Mouse (Mus musculus): ENCODE data around the gene C1rb. TPM values are rescaled to one million over a fixed set of nuclear protein-coding genes. Genes with fewer than 3 reads are reported as not detected.
"Not testable (repeated sequence)": the region's sequence is repeated elsewhere in the genome, so short reads cannot be mapped to it uniquely, and the experiment has no call there.

Gene C1rb
- not detected in 2 replicates for polyA plus RNA-seq (2012; ENCODE audit: insufficient read depth, insufficient read length, missing spikeins)

- H3K4me3 ChIP-seq (ENCODE audit: insufficient read depth, low read length): no peak within 1 kb of the TSS
- H3K4me1 ChIP-seq (ENCODE audit: control insufficient read depth, insufficient read depth, low read length): no peaks in the 10 kb centered on the region
- H3K27ac ChIP-seq (ENCODE audit: insufficient read depth, low read depth, low read length): no peak within 1 kb of the TSS
- TF ChIP-seq CTCF (IDR thresholded peaks at IDR 0.05; ENCODE audit: low read depth, low read length): peak; percentile 65
- TF ChIP-seq POLR2A (IDR thresholded peaks at IDR 0.05; ENCODE audit: borderline replicate concordance, low read depth, low read length): no peak
Measured at GRCm38 (mm10) chr6:124570026-124570425, at the start of gene C1rb. Gene C1rb, plus strand, starts transcription at chr6:124570294.

GRCm38 (mm10) chr6:124522082-124522481 lies 48.0 kb upstream of the C1rb start:
- H3K4me3 ChIP-seq (ENCODE audit: insufficient read depth, low read length); H3K27ac ChIP-seq (ENCODE audit: insufficient read depth, low read depth, low read length); H3K4me1 ChIP-seq (ENCODE audit: control insufficient read depth, insufficient read depth, low read length): not testable (repeated sequence)

DNA sequence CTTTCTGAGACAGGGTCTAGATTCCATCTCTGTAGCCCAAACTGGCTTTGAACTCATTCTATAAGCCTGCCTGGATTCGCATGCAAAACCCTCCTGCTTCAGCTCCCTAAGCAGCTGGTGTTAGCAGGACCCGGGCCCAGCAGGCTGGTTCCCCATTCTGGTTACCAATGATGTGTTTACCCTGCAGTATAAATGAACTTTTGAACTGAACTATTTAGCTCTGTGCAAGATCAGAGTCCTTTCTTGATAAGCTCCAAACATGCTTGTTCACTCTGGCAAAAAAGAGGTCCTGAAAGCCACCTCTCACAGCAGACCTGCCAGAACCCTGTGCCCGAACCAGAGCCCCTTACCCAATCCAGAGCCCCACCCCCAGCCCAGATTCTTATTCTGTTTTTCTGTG lies 42.2 kb upstream of the C1rb start:
- Histone ChIP-seq H3K4me1 (ENCODE audit: control insufficient read depth, insufficient read depth, low read length) (0 out of 2 replicates have a peak, but pooled peaks cover 2% of the 10 kb centered on the region), H3K27ac (ENCODE audit: insufficient read depth, low read depth, low read length) (no peak overlapping the region), H3K4me3 (ENCODE audit: insufficient read depth, low read length) (no peak overlapping the region)
- TF ChIP-seq CTCF (IDR thresholded peaks at IDR 0.05; ENCODE audit: low read depth, low read length): no peak
- TF ChIP-seq POLR2A (IDR thresholded peaks at IDR 0.05; ENCODE audit: borderline replicate concordance, low read depth, low read length): no peak

GRCm38 (mm10) chr6:124531077-124531476 lies 39.0 kb upstream of the C1rb start:
- TF ChIP-seq POLR2A (IDR thresholded peaks at IDR 0.05; ENCODE audit: borderline replicate concordance, low read depth, low read length): no peak
- TF ChIP-seq CTCF (IDR thresholded peaks at IDR 0.05; ENCODE audit: low read depth, low read length): no peak
- no peak overlapping the region for H3K4me3 ChIP-seq (ENCODE audit: insufficient read depth, low read length)
- H3K27ac ChIP-seq (ENCODE audit: insufficient read depth, low read depth, low read length): no peak overlapping the region
- H3K4me1 ChIP-seq (ENCODE audit: control insufficient read depth, insufficient read depth, low read length): no peaks in the 10 kb centered on the region

DNA sequence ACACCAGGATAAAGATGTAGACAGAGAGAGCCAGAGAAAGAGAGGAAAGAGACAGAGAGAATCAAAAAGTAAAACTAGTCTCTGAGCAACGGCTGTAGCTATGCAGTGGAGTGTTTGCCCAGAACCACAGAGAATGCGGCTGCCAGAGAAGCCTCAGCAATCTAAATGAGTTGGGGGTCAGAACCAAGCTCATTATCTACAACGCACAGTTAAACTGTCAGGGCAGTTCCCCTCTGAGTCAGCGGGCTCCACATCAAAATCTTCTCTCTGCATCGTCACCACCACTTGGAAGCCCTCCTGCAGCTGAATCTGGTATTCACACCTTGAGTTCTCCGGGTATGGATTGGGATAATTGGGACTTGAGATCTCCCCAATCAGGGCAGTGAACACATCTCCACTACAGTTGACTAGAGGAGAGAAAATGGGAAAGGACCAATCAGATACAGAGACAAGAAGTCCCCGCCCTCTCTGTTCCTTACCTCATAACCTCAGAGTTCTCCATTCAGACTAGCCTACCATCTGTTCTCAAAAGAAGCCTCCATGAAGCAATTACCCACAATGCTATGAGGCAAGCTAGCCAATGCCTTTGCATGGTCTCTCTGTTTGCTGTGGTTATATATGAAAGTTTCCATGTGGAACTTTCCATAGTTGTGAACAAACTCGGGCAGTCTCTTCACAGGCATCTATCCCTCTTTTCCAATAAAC lies 33.8 kb upstream of the C1rb start:
- not testable (repeated sequence) for H3K27ac ChIP-seq (ENCODE audit: insufficient read depth, low read depth, low read length); H3K4me3 ChIP-seq (ENCODE audit: insufficient read depth, low read length); H3K4me1 ChIP-seq (ENCODE audit: control insufficient read depth, insufficient read depth, low read length)

- H3K4me1 ChIP-seq (ENCODE audit: control insufficient read depth, insufficient read depth, low read length); H3K27ac ChIP-seq (ENCODE audit: insufficient read depth, low read depth, low read length); H3K4me3 ChIP-seq (ENCODE audit: insufficient read depth, low read length): not testable (repeated sequence)
Measured at GRCm38 (mm10) chr6:124541176-124541575, 28.9 kb upstream of the C1rb start.

DNA sequence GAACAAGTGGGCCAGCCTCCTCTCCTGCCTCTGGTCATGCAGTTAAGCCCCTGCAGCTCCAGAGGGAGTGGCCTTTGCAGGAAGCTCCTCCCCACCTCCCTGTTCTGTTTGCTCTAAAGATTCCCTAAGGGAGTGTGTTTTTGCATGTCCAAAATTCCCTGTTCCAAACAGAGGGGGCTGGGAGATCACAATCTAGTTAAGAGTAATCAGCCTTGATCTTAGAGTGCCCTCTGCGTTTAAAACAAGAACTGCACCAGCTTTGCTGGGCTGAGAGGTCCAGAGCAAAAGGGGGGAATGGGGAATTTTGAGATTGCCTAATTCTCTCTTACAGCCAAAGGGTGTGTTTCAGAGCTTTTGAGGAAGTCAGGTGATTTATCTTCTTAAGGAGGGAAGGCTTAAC lies 27.8 kb upstream of the C1rb start, which contains the start of gene C1s1:
Gene C1s1 (minus strand): TSS at position 76 of the 400 bp plus-strand sequence.
- H3K4me3 ChIP-seq (ENCODE audit: insufficient read depth, low read length); H3K4me1 ChIP-seq (ENCODE audit: control insufficient read depth, insufficient read depth, low read length); H3K27ac ChIP-seq (ENCODE audit: insufficient read depth, low read depth, low read length): not testable (repeated sequence)

DNA sequence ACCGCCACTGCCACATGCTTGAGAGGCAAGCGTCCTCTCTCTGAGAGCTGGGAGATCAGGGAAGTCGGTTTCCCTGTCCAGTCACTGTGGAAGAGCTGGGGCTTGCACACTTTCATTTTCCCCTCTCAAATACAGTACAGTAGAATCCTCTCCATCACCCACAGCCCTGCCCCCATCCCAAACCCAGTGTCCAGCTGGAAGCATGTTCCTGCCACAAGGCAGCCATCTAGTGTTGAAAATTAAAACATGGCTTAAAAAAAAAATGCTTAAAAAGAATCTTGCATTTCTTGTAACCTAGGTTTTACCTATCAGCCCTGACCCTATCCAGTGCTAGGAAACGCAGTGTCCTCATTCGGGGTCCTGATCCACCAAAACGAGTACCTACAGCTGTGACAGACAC lies 25.6 kb upstream of the C1rb start:
- Histone ChIP-seq H3K4me1 (ENCODE audit: control insufficient read depth, insufficient read depth, low read length) (peaks cover 5% of the 10 kb centered on the region; the same call in 1 of the 2 replicates), H3K27ac (ENCODE audit: insufficient read depth, low read depth, low read length) (no peak overlapping the region), H3K4me3 (ENCODE audit: insufficient read depth, low read length) (no peak overlapping the region)
- TF ChIP-seq CTCF (IDR thresholded peaks at IDR 0.05; ENCODE audit: low read depth, low read length) (no peak), POLR2A (IDR thresholded peaks at IDR 0.05; ENCODE audit: borderline replicate concordance, low read depth, low read length) (no peak)

DNA sequence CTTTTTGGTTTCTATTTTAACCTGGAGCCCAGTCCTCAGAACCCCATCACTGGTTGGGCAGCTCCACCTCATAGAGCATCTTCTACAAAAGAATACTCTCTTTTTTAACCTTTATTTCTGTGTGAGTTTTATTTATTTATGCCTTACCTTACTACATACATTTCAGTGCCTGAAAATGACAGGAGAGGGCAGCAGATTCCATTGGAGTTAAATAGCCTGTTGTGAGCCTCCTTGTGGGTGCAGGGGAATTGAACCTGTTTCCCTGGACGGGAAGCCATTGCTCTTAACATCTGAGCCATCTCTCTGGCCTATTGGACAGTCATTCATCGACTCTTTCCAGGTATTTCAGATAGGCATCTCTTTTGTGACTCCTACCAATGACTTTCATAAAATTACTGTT lies 24.7 kb upstream of the C1rb start:
- H3K4me3 ChIP-seq (ENCODE audit: insufficient read depth, low read length): no peak overlapping the region
- no peak overlapping the region for H3K27ac ChIP-seq (ENCODE audit: insufficient read depth, low read depth, low read length)
- TF ChIP-seq POLR2A (IDR thresholded peaks at IDR 0.05; ENCODE audit: borderline replicate concordance, low read depth, low read length) (no peak), CTCF (IDR thresholded peaks at IDR 0.05; ENCODE audit: low read depth, low read length) (no peak)
- H3K4me1 ChIP-seq (ENCODE audit: control insufficient read depth, insufficient read depth, low read length): peaks cover 5% of the 10 kb centered on the region; the same call in 1 of the 2 replicates

DNA sequence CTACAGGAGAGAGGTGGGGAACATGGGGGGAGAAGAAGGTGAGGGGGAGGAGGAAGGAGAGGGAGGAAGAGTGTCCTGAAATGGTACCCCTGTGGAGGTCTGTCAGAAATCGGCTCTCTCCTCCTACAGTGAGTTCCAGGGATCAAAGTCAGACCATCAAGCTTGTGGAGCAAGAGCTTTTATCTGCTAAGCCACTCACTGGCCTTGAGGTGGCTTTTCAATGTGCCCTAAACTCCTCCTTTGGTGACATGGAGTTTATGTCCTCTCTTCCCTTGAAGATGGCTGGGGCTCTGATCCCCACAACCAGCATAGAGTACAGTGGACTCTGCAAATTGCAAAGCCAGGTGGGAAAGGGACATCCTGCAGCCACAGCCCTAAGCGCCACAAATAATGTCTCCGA lies 22.1 kb upstream of the C1rb start:
- not testable (repeated sequence) for H3K4me1 ChIP-seq (ENCODE audit: control insufficient read depth, insufficient read depth, low read length); H3K27ac ChIP-seq (ENCODE audit: insufficient read depth, low read depth, low read length); H3K4me3 ChIP-seq (ENCODE audit: insufficient read depth, low read length)

DNA sequence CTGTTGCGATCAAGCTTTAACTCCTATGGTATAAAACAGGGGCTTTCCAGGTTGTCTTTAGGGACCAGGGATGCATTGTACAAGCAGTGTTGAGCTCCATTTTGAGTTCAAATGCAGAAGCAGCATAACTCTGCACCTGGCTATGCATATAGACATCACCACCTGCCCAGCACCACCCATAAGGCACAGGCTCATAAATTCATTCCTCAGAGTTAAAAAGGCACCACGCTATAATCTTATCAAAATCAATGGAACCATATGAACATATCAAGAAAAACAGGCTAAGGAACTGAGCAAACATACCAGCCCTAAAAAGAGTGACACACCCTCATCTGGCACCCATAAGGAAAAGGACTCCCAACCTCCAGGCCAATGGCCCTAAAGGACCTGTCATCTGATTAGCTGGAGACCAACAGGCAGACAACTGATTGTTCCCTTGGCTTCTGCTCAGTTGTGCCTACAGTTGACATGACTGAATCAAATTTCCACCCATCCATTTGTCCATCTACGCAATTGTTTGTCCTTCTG lies 21.0 kb upstream of the C1rb start:
- Histone ChIP-seq H3K4me3 (ENCODE audit: insufficient read depth, low read length) (no peak overlapping the region), H3K4me1 (ENCODE audit: control insufficient read depth, insufficient read depth, low read length) (no peaks in the 10 kb centered on the region), H3K27ac (ENCODE audit: insufficient read depth, low read depth, low read length) (no peak overlapping the region)
- TF ChIP-seq CTCF (IDR thresholded peaks at IDR 0.05; ENCODE audit: low read depth, low read length) (no peak), POLR2A (IDR thresholded peaks at IDR 0.05; ENCODE audit: borderline replicate concordance, low read depth, low read length) (no peak)

All from bone marrow macrophage, adult 2 months (primary cell).